Mouse (Mus musculus) hindbrain, postnatal 0 days (tissue): ENCODE measurements around the gene Ube2z. TPM values are rescaled to one million over a fixed set of nuclear protein-coding genes. Genes with fewer than 3 reads are reported as not detected.

ENCODE experiments used
- ATAC-seq: fragments of 200-750 bp; cut with Nextera tagmentation; 2 replicates; pipeline ENCODE4 v1.8.0; 2017; ENCODE audit warnings: mild to moderate bottlenecking, moderate TSS enrichment, moderate library complexity
- DNase-seq: peaks from one replicate; pipeline ENCODE4 v3.0.0-alpha.2; 2015; ENCODE audit warnings: low spot score
- H3K27ac ChIP-seq: fragments of 300-500 bp; sonication (generic); 2 replicates; pipeline ENCODE4 v1.5.1; 2014; ENCODE audit warnings: mild to moderate bottlenecking
- H3K27me3 ChIP-seq: fragments of 300-500 bp; sonication (generic); 2 replicates; pipeline ENCODE4 v1.6.1; 2014; ENCODE audit warnings: low read length, mixed read lengths; ENCODE audit not compliant: insufficient read depth
- H3K36me3 ChIP-seq: fragments of 300-500 bp; sonication (generic); 2 replicates; pipeline ENCODE4 v1.6.1; 2014; ENCODE audit warnings: low read length, mixed read lengths; ENCODE audit not compliant: insufficient read depth
- H3K4me1 ChIP-seq: fragments of 300-500 bp; sonication (generic); 2 replicates; pipeline ENCODE4 v1.6.1; 2014; ENCODE audit warnings: antibody characterized with exemption, low read length, mixed read lengths; ENCODE audit not compliant: insufficient read depth
- H3K4me2 ChIP-seq: fragments of 300-500 bp; sonication (generic); 2 replicates; pipeline ENCODE4 v1.6.1; 2014; ENCODE audit warnings: low read depth, mild to moderate bottlenecking, low read length, moderate library complexity, mixed read lengths
- H3K4me3 ChIP-seq: fragments of 300-500 bp; sonication (generic); 2 replicates; pipeline ENCODE4 v1.5.1; 2014; ENCODE audit warnings: low read length
- H3K9ac ChIP-seq: fragments of 300-500 bp; sonication (generic); replicated peaks from 2 replicates; pipeline ENCODE4 v1.6.1; 2014; ENCODE audit warnings: mild to moderate bottlenecking, low read length, moderate library complexity, mixed read lengths
- H3K9me3 ChIP-seq: fragments of 300-500 bp; sonication (generic); 2 replicates; pipeline ENCODE4 v1.6.1; 2016; ENCODE audit warnings: low read length, mixed read lengths
- CTCF ChIP-seq: IDR thresholded peaks from 2 replicates; pipeline ENCODE4 v1.5.1; 2016; ENCODE audit warnings: antibody characterized with exemption, control low read depth, low read depth
- WGBS: fragments of 180-500 bp; shearing (Covaris S2); extraction: QIAGEN DNeasy Blood & Tissue Kit; methylation state at CpG from one replicate; pipeline ENCODE4 v1.1.7; 2014; 5-methylcytosine and 5-hydroxymethylcytosine counted together
- polyA plus RNA-seq: library from polyadenylated mRNA; unstranded; fragments of >200 nt; fragmentation: Nextera tagmentation; extraction: Ambion mirVana; gene quantifications from 2 replicates; pipeline ENCODE4 v1.2.1, GENCODE M21; 2015
- total RNA-seq: library from RNA; depleted of rRNA; stranded (reverse); fragments of >200 nt; gene quantifications from 2 replicates; pipeline ENCODE4 v1.2.3, GENCODE M21; 2014

Ube2z gene
- total and polyA plus RNA-seq, 2 experiments from 2014 or later = 32.9 to 50.1 TPM

GRCm38 (mm10) chr11:96091073-96091472, 25.9 kb upstream of the Ube2z start:
- WGBS = 75% methylated on average over 2 of the region's 2 CpGs
- no peaks in the 10 kb centered on the region for H3K9me3 ChIP-seq
- H3K36me3 ChIP-seq = no peaks in the 10 kb centered on the region
- no peak for ATAC-seq
- peak; percentile 10 for DNase-seq
- peak; percentile 56 for TF ChIP-seq CTCF
- H3K4me2 ChIP-seq = no peak overlapping the region
- H3K27me3 ChIP-seq = no peaks in the 10 kb centered on the region
- H3K4me3 ChIP-seq = no peak overlapping the region
- H3K9ac ChIP-seq = no peak overlapping the region
- no peak overlapping the region for H3K27ac ChIP-seq
- H3K4me1 ChIP-seq = no peaks in the 10 kb centered on the region

DNA sequence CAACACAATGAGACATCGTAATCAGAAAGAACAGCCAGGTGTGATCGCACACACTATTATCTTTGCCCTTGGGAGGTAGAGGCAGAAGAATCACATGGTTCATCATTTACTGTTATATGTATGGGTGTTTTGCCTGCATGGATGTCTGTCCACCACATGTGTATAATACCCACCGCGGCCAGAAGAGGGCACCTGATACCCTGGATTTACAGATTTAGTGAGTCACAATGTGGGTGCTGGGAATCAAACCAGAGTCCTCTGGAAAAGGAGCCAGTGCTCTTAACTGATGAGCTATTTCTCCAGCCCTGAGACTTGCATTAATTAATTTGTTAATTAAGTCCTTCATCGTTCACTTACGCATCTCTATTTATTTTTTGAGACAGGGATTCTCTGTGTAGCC, 22.8 kb upstream of the Ube2z start:
- Histone ChIP-seq H3K4me2 (no peak overlapping the region), H3K4me3 (no peak overlapping the region), H3K36me3 (no peaks in the 10 kb centered on the region), H3K27ac (no peak overlapping the region), H3K27me3 (no peaks in the 10 kb centered on the region), H3K9me3 (no peaks in the 10 kb centered on the region), H3K9ac (no peak overlapping the region), H3K4me1 (no peaks in the 10 kb centered on the region)
- ATAC-seq (no peak), DNase-seq (no peak)
- 90% methylated on average over 6 of the region's 6 CpGs for WGBS
- TF ChIP-seq CTCF = no peak

DNA sequence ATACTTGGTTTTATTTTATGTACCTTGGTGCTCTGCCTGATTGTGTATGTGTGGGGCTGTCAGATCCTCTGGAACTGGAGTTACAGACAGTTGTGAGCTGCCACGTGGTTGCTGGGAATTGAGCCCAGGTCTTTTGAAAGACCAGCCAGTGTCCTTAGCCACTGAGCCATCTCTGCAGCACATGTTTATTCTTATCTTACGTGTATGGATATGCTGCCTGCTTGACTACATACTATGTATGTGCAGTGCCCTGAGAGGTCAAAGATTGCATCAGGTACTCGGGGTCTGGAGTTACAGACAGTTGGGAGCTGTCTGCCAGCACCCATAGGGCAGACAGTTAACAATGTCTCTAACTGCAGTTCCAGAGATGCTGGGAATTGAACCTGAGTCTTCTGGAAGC, 17.5 kb upstream of the Ube2z start:
- no peaks in the 10 kb centered on the region for H3K4me1 ChIP-seq
- ATAC-seq (no peak), DNase-seq (no peak)
- H3K36me3 ChIP-seq = no peaks in the 10 kb centered on the region
- H3K27ac ChIP-seq = no peak overlapping the region
- H3K27me3 ChIP-seq = no peaks in the 10 kb centered on the region
- H3K4me3 ChIP-seq = no peak overlapping the region
- WGBS = 70% methylated on average over 3 of the region's 3 CpGs
- H3K4me2 ChIP-seq = no peak overlapping the region
- H3K9ac ChIP-seq = no peak overlapping the region
- TF ChIP-seq CTCF = no peak
- no peaks in the 10 kb centered on the region for H3K9me3 ChIP-seq

DNA sequence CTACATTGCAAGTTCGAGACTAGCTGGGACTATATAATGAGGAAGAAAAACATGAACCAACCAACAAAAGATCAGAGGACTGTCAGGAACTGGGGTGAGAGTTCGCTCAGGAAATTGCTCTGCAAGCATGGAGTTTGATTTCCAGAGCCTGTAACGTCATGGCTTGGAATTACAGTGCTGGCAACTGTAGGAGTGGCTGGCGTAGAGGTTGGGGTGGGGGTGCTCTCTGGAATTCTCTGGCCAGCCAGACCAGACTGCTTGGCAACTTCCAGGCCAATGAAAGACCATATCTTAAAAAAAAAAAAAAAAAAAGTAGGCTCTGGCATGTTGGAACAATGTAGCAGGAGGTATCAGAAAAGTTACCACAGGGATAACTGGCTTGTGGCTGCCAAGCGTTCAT, 15.5 kb upstream of the Ube2z start:
- no peak for ATAC-seq
- Histone ChIP-seq H3K27ac (no peak overlapping the region), H3K9me3 (no peaks in the 10 kb centered on the region), H3K9ac (no peak overlapping the region), H3K36me3 (no peaks in the 10 kb centered on the region), H3K4me1 (no peaks in the 10 kb centered on the region), H3K4me2 (no peak overlapping the region), H3K27me3 (no peaks in the 10 kb centered on the region), H3K4me3 (no peak overlapping the region)
- TF ChIP-seq CTCF = no peak
- WGBS = 78% methylated on average over 5 of the region's 5 CpGs
- no peak for DNase-seq

DNA sequence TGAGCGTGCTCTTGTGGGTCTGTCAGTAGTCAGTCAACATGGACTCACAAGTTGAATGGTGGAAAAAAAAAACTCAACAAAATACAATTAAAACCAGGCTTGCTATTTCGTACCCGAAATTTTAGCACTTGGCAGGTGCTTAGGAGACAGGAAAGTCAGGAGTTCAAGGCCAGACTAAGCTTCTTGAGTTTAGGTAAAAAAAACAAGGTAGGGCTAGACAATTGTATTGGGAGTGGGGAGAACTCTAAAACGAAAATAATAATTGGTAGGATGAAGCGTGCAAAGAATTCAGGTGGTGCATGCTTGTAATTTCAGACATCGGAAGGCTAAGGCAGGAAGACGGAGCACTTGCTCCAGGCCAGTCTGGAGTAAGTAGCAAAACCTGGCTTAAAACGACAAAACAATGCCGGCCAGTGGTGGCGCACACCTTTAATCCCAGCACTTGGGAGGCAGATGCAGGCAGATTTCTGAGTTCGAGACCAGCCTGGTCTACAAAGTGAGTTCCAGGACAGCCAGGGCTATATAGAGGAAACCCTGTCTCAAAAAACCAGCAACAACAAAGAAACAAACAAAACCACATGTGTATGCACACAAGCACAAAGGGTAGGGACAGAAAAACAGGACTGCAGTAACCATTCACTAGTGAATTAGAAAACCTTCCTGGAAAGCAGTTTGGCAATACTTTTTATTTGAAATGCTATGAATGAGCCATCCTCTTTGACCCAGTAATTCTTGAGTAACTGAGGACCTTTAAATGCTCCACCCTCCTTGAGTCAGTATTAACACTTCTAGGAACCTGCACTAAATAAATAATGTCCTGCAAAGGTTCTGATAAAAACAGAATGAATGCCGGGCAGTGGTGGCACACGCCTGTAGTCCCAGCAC, 11.3 kb upstream of the Ube2z start:
- WGBS = 69% methylated on average over 13 of the region's 13 CpGs
- Histone ChIP-seq H3K36me3 (no peaks in the 10 kb centered on the region), H3K9ac (0 out of 2 replicates have a peak overlapping the region, but pooled peaks have one; percentile 37), H3K27ac (peak overlapping the region; percentile 84), H3K27me3 (no peaks in the 10 kb centered on the region), H3K4me2 (peak overlapping the region; percentile 55), H3K4me1 (no peaks in the 10 kb centered on the region), H3K4me3 (peak overlapping the region; percentile 27; the same call in 1 of the 2 replicates), H3K9me3 (no peaks in the 10 kb centered on the region)
- ATAC-seq (no peak), DNase-seq (no peak)
- TF ChIP-seq CTCF = no peak

GRCm38 (mm10) chr11:96075509-96076220, 10.5 kb upstream of the Ube2z start, which contains the start of gene Atp5g1:
Gene Atp5g1 (minus strand): TSS chr11:96075670.
- Histone ChIP-seq H3K4me2 (peak within 1 kb of the TSS; percentile 86), H3K27me3 (no peaks in the 10 kb centered on the region), H3K4me1 (no peaks in the 10 kb centered on the region), H3K27ac (peak within 1 kb of the TSS; percentile 93), H3K4me3 (peak within 1 kb of the TSS; percentile 88), H3K9me3 (no peaks in the 10 kb centered on the region), H3K9ac (peak within 1 kb of the TSS; percentile 84), H3K36me3 (no peaks in the 10 kb centered on the region)
- ATAC-seq (peak; percentile 98), DNase-seq (peak; percentile 100)
- WGBS = 1% methylated on average over 37 of the region's 37 CpGs
- TF ChIP-seq CTCF = 0 out of 2 replicates have a peak, but pooled peaks have one; percentile 12
